Mouse (Mus musculus): ENCODE results near the gene Tmco1. TPM values are rescaled to one million over a fixed set of nuclear protein-coding genes. Genes with fewer than 3 reads are reported as not detected.

Tmco1 gene
- total RNA-seq, 1 experiment: 155 TPM

GRCm38 (mm10) chr1:167292447-167292846 is 15.7 kb upstream of the Tmco1 start:
- H3K27ac ChIP-seq (ENCODE audit: insufficient read depth, low read depth, low read length, poor library complexity, severe bottlenecking): no peak overlapping the region
- H3K4me1 ChIP-seq (ENCODE audit: control insufficient read depth in 2 of 2, insufficient read depth in 2 of 2, low read length in 2 of 2, poor library complexity in 1 of 2): peaks cover 20% of the 10 kb centered on the region in 2 experiments
- H3K4me3 ChIP-seq (ENCODE audit: insufficient read depth in 1 of 2, low read depth in 1 of 2, low read length in 2 of 2, poor library complexity in 1 of 2, severe bottlenecking in 1 of 2): no peak overlapping the region
- in situ Hi-C loops (cut with MboI; ENCODE audit: low sequenced_read_pairs in 2 of 2, unreplicated experiment in 2 of 2): no loop called here
- no peaks in the 10 kb centered on the region for H3K9me3 ChIP-seq (ENCODE audit: control insufficient read depth, insufficient read depth, low read depth, low read length)
- DNase-seq (ENCODE audit: low read depth, low spot score): no peak
- H3K9ac ChIP-seq (ENCODE audit: insufficient read depth, low read depth, low read length, poor library complexity, severe bottlenecking): no peak overlapping the region
- TF ChIP-seq MAFK (IDR thresholded peaks at IDR 0.05; ENCODE audit: insufficient read depth, low read depth, low read length): no peak
- no peak for TF ChIP-seq HCFC1 (IDR thresholded peaks at IDR 0.05; ENCODE audit: borderline replicate concordance, insufficient read depth, low read length)
- TF ChIP-seq ZNF384 (IDR thresholded peaks at IDR 0.05; ENCODE audit: low read depth, low read length): no peak
- H3K36me3 ChIP-seq (ENCODE audit: control insufficient read depth, insufficient read depth, low read length, poor library complexity, severe bottlenecking): no peaks in the 10 kb centered on the region

GRCm38 (mm10) chr1:167295679-167296402 is 12.3 kb upstream of the Tmco1 start:
- in situ Hi-C loops (cut with MboI; ENCODE audit: low sequenced_read_pairs in 2 of 2, unreplicated experiment in 2 of 2): no loop called here
- no peak for DNase-seq (ENCODE audit: low read depth, low spot score)
- H3K27ac ChIP-seq (ENCODE audit: insufficient read depth, low read depth, low read length, poor library complexity, severe bottlenecking): no peak overlapping the region
- no peak for TF ChIP-seq ZC3H11A (IDR thresholded peaks at IDR 0.05; ENCODE audit: borderline replicate concordance, low read depth, low read length)
- no peak for TF ChIP-seq MAFK (IDR thresholded peaks at IDR 0.05; ENCODE audit: insufficient read depth, low read depth, low read length)
- TF ChIP-seq ZNF384 (IDR thresholded peaks at IDR 0.05; ENCODE audit: low read depth, low read length): no peak
- TF ChIP-seq CHD2 (IDR thresholded peaks at IDR 0.05; ENCODE audit: low read depth, low read length): no peak
- no peak for TF ChIP-seq HCFC1 (IDR thresholded peaks at IDR 0.05; ENCODE audit: borderline replicate concordance, insufficient read depth, low read length)
- no peaks in the 10 kb centered on the region for H3K36me3 ChIP-seq (ENCODE audit: control insufficient read depth, insufficient read depth, low read length, poor library complexity, severe bottlenecking)
- no peaks in the 10 kb centered on the region for H3K9me3 ChIP-seq (ENCODE audit: control insufficient read depth, insufficient read depth, low read depth, low read length)
- H3K9ac ChIP-seq (ENCODE audit: insufficient read depth, low read depth, low read length, poor library complexity, severe bottlenecking): no peak overlapping the region
- H3K4me1 ChIP-seq (ENCODE audit: control insufficient read depth in 2 of 2, insufficient read depth in 2 of 2, low read length in 2 of 2, poor library complexity in 1 of 2): peaks cover 7 to 19% of the 10 kb centered on the region in 2 experiments; a peak in 3 of 4 replicates
- no peak overlapping the region for H3K4me3 ChIP-seq (ENCODE audit: insufficient read depth in 1 of 2, low read depth in 1 of 2, low read length in 2 of 2, poor library complexity in 1 of 2, severe bottlenecking in 1 of 2)

GRCm38 (mm10) chr1:167300122-167300521 is 8.1 kb upstream of the Tmco1 start:
- H3K27ac ChIP-seq (ENCODE audit: insufficient read depth, low read depth, low read length, poor library complexity, severe bottlenecking): no peak overlapping the region
- no peaks in the 10 kb centered on the region for H3K9me3 ChIP-seq (ENCODE audit: control insufficient read depth, insufficient read depth, low read depth, low read length)
- H3K36me3 ChIP-seq (ENCODE audit: control insufficient read depth, insufficient read depth, low read length, poor library complexity, severe bottlenecking): no peaks in the 10 kb centered on the region
- H3K4me3 ChIP-seq (ENCODE audit: insufficient read depth in 1 of 2, low read depth in 1 of 2, low read length in 2 of 2, poor library complexity in 1 of 2, severe bottlenecking in 1 of 2): no peak overlapping the region
- peaks cover 0 to 9% of the 10 kb centered on the region in 2 experiments; a peak in 1 of 4 replicates for H3K4me1 ChIP-seq (ENCODE audit: control insufficient read depth in 2 of 2, insufficient read depth in 2 of 2, low read length in 2 of 2, poor library complexity in 1 of 2)
- in situ Hi-C loops (cut with MboI; ENCODE audit: low sequenced_read_pairs in 2 of 2, unreplicated experiment in 2 of 2): no loop called here
- H3K9ac ChIP-seq (ENCODE audit: insufficient read depth, low read depth, low read length, poor library complexity, severe bottlenecking): no peak overlapping the region
- no peak for DNase-seq (ENCODE audit: low read depth, low spot score)
- no peak for TF ChIP-seq HCFC1 (IDR thresholded peaks at IDR 0.05; ENCODE audit: borderline replicate concordance, insufficient read depth, low read length)
- TF ChIP-seq CHD2 (IDR thresholded peaks at IDR 0.05; ENCODE audit: low read depth, low read length): no peak
- no peak for TF ChIP-seq MAFK (IDR thresholded peaks at IDR 0.05; ENCODE audit: insufficient read depth, low read depth, low read length)
- no peak for TF ChIP-seq ZC3H11A (IDR thresholded peaks at IDR 0.05; ENCODE audit: borderline replicate concordance, low read depth, low read length)

- DNase-seq (ENCODE audit: low read depth, low spot score): no peak
- Histone ChIP-seq H3K4me1 (ENCODE audit: control insufficient read depth in 2 of 2, insufficient read depth in 2 of 2, low read length in 2 of 2, poor library complexity in 1 of 2) (peaks cover 0 to 5% of the 10 kb centered on the region in 2 experiments), H3K27ac (ENCODE audit: insufficient read depth, low read depth, low read length, poor library complexity, severe bottlenecking) (no peak overlapping the region), H3K9ac (ENCODE audit: insufficient read depth, low read depth, low read length, poor library complexity, severe bottlenecking) (no peak overlapping the region), H3K36me3 (ENCODE audit: control insufficient read depth, insufficient read depth, low read length, poor library complexity, severe bottlenecking) (peaks cover 2% of the 10 kb centered on the region; the same call in 1 of the 2 replicates), H3K4me3 (ENCODE audit: insufficient read depth in 1 of 2, low read depth in 1 of 2, low read length in 2 of 2, poor library complexity in 1 of 2, severe bottlenecking in 1 of 2) (no peak overlapping the region), H3K9me3 (ENCODE audit: control insufficient read depth, insufficient read depth, low read depth, low read length) (no peaks in the 10 kb centered on the region)
- in situ Hi-C loops (cut with MboI; ENCODE audit: low sequenced_read_pairs in 2 of 2, unreplicated experiment in 2 of 2): no loop called here
- TF ChIP-seq MAFK (IDR thresholded peaks at IDR 0.05; ENCODE audit: insufficient read depth, low read depth, low read length) (peak; percentile 94), ZC3H11A (IDR thresholded peaks at IDR 0.05; ENCODE audit: borderline replicate concordance, low read depth, low read length) (no peak), CHD2 (IDR thresholded peaks at IDR 0.05; ENCODE audit: low read depth, low read length) (no peak)
Measured at GRCm38 (mm10) chr1:167305501-167306137, 2.6 kb upstream of the Tmco1 start.
